Mouse (Mus musculus): Measurements from ENCODE around the gene Tldc2.

The Tldc2 gene

GRCm38 (mm10) chr2:157078059-157078792 lies 8.6 kb upstream of the Tldc2 start:
- DNase-seq (ENCODE audit: low spot score): no peak

DNA sequence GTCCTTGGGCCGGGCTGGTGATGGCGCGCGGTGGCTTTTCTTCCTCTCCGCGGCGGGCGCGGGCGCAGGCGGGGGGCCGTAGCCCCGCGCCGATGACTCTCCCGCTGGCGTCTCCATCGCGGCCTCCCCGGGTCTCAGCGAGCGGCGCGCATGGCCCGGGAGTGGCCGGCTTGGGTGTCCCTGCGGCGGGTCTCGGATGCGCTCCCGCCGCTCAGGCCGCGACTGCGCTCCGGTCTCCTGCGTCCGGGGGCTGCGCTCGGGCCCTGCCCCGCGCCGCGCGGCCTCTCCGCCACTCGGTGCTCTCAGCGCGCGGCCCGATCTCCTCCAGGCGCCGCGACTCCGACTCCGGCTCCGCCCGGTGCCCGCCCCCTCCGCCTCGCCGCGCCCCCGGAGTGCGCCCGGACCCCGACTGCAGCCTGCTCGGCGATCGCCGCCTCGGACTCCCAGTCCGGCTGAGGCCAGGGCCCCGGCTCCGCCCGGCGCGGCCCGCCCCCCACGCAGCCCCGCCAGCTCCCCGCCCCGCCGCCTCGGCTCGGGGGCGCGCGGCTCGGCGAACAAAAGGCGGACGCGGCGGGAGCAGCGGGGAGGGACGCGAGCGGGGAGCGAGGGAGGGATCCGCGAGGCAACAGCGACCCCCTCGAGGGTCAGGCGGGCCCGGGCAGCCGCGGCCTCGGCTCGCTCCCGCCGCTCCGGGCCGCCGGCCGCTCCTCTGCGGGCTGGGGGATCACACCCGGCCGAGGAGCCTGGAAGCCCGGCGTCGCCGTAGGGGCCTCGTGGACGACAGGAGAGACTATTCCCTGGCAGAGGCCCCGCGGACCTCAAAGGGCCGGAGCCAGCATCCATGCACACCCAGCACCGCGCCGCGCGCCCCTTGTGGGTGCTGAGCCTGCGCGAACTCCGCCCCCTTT lies 7.8 kb upstream of the Tldc2 start, which contains the start of gene Soga1:
Gene Soga1 (minus strand): TSS at position 462 of the 908 bp plus-strand sequence.
- DNase-seq (ENCODE audit: low spot score): peak; percentile 75

GRCm38 (mm10) chr2:157079701-157080180 lies 7.1 kb upstream of the Tldc2 start:
- no peak for DNase-seq (ENCODE audit: low spot score)

GRCm38 (mm10) chr2:157081331-157081730 lies 5.5 kb upstream of the Tldc2 start:
- no peak for DNase-seq (ENCODE audit: low spot score)

GRCm38 (mm10) chr2:157081960-157082359 lies 4.9 kb upstream of the Tldc2 start:
- no peak for DNase-seq (ENCODE audit: low spot score)

GRCm38 (mm10) chr2:157084831-157085585 lies 1.8 kb upstream of the Tldc2 start:
- DNase-seq (ENCODE audit: low spot score): no peak

- no peak for DNase-seq (ENCODE audit: low spot score)
Observed at GRCm38 (mm10) chr2:157087536-157088317, 872 bp downstream of the Tldc2 start.

DNA sequence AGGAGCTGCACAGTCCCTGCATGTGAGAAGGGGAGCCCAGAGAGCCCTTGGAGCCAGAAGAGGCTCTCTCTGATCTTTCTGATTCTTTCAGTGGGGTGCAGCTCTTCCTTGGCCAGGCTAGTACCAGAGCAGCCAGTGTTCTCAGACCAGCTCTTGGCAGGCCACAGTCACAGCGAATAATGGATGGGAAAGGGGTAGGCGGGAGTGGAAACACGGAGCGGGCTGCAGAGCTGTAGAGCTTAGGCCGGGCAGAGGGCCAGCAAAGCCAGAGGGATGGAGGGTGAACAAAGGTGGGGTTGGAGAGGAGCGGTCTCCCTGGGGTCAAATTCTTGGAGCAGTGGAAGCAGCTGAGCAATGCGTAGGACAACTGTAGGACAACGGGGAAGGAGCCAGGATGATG lies 5.2 kb downstream of the Tldc2 start:
- no peak for DNase-seq (ENCODE audit: low spot score)

DNA sequence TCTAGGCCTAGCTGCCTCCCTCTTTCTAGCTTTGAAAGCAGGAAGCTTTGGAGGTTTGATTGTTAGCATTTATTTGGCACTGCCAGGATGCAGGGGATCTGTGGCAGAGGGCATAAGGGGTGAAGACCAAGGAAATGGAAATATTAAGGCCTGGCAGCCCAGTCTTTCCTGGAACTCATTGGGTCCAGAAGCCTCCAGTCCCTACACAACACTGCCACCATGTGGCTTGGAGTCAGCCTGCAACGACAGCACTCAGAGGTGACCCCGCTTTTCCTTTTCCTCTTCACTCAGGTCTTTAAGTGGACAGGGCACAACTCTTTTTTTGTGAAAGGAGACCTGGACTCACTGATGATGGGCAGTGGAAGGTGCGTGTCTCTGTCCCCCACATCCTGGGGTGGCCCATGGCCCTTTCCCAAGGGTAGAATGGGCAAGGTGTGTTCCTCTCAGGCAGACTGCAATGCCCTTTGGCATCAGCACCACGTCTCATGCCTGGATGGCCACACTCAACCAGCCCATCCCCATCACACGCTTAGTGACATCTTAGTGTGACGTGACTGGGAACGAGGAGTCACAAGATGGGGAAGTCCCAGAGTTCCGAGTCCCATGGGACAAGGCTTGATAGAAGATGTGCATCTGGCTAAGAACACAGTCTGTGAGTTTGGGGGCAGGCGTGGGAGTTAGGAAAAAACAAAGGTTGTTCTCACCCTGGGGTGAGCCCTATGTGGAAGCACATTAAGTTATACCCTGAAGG lies 8.3 kb downstream of the Tldc2 start:
- no peak for DNase-seq (ENCODE audit: low spot score)

DNA sequence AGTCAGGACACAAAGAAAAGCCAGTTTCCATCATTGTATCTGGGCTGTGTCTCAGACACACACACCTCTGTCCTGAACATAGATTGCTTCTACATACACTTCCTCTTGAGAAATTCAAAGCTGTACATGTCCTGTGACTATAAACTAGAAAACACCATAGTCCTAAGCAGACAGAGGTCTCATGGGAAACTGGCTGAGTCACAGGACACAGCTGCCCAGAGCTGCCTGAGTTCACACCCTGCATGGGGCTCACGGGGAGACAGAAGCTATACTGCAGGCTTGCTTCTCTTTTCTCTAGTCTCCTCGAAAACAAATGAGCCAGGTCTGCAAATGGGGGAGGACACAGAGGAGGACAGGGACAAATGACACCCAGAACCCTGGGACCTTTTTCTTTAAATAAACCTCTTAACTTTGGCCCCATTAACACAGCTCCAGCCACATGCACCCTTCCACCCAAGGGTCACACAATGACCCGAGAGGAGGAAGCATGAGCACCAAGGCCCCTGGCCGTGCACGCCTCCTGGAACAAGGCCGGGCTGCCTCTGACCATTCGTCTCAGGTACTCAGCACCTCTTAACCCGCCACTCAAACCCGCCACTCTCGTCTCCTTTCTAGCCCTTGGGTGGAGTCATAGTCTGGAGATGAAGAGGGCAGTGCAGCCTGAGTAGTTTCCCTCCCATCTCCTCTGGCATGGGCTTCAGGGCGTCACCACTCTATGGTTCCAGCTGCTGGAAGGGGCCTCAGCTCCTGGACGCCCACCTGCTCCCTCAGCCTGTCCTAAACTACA lies 12.9 kb downstream of the Tldc2 start:
- no peak for DNase-seq (ENCODE audit: low spot score)

- no peak for DNase-seq (ENCODE audit: low spot score)
Observed at GRCm38 (mm10) chr2:157100319-157100605, 13.4 kb downstream of the Tldc2 start.

GRCm38 (mm10) chr2:157101650-157102049 lies 14.8 kb downstream of the Tldc2 start:
- DNase-seq (ENCODE audit: low spot score): no peak

- DNase-seq (ENCODE audit: low spot score): no peak
Observed at GRCm38 (mm10) chr2:157102256-157102655, 15.4 kb downstream of the Tldc2 start.

DNA sequence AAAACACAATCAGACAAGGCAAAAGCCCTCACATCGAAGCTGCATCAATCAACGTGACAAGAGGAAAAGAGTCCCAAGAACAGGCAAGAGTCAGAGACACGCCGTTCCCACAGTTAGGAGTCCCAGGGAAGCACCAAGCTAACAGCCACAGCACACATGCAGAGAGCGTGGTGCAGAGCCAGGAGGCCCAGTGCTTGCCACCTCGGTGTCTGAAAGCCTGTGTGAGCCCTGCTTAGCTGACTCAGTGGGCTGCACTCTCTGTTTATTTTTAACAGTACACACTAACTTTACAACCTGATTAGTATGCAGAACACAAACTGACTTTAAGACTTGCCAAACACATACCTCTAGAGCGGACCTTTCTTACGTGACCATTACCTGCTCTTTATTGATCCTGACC lies 17.6 kb downstream of the Tldc2 start:
- DNase-seq (ENCODE audit: low spot score): no peak

DNA sequence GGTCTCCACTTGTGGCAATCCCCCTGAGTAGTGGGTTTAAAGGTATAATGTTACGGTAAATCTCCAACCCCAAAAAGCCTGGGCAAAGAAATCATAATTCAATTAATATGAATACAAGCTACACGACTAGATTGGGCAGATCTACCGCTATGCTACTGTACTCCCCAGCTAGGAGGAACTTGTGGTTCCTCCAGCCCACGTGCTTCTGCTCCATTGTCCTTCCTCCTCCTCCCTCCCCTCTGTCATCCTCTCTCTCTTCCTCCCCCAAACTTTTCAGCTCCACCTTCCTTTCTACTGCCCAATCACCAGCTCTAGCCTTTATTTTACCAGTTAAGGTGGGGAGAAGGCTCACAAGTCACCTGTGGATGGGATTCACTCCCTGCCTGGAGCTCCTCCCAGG lies 21.4 kb downstream of the Tldc2 start:
- no peak for DNase-seq (ENCODE audit: low spot score)

DNA sequence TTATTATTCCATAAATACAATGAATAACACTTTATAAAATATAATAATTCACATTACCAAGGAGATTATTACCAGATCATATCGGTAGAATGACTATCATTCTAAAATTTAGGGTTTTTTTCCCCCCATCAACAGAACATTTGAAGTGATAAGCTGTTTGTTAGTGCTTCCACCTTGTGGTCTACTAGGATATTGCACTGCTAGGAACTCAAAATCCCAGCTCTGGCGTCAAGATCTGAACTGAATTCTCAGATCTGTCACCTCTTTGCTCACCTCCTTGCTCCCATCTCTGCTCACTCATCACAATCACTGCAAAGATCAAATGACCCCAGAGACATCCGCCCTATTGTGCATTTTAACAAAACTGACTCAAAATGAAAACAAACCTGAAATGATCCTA lies 30.1 kb downstream of the Tldc2 start:
- no peak for DNase-seq (ENCODE audit: low spot score)

- DNase-seq (ENCODE audit: low spot score): no peak
Observed at GRCm38 (mm10) chr2:157118556-157118955, 31.7 kb downstream of the Tldc2 start.

- no peak for DNase-seq (ENCODE audit: low spot score)
Observed at GRCm38 (mm10) chr2:157119075-157119474, 32.2 kb downstream of the Tldc2 start.

- DNase-seq (ENCODE audit: low spot score): no peak
Observed at GRCm38 (mm10) chr2:157121766-157122165, 34.9 kb downstream of the Tldc2 start.

- DNase-seq (ENCODE audit: low spot score): no peak
Observed at GRCm38 (mm10) chr2:157125246-157125645, 38.4 kb downstream of the Tldc2 start.
